Mouse (Mus musculus): ENCODE data around the gene Bub3. TPM values are rescaled to one million over a fixed set of nuclear protein-coding genes. Genes with fewer than 3 reads are reported as not detected.

Gene Bub3
- total RNA-seq, 4 experiments from 2014 or later, result 28.6 to 34.8 (median 29.3) TPM

GRCm38 (mm10) chr7:131556116-131556515 lies 3.9 kb upstream of the Bub3 start:
- DNase-seq (ENCODE audit: low spot score), result no peak

- DNase-seq (ENCODE audit: low spot score), result no peak
Measured at GRCm38 (mm10) chr7:131556541-131557271, 3.3 kb upstream of the Bub3 start.

- DNase-seq (ENCODE audit: low spot score), result no peak
Measured at GRCm38 (mm10) chr7:131557751-131558150, 2.3 kb upstream of the Bub3 start.

GRCm38 (mm10) chr7:131560697-131561042 lies 648 bp downstream of the Bub3 start:
- DNase-seq (ENCODE audit: low spot score), result no peak

- no peak for DNase-seq (ENCODE audit: low spot score)
Measured at GRCm38 (mm10) chr7:131575246-131575645, 15.2 kb downstream of the Bub3 start.

- no peak for DNase-seq (ENCODE audit: low spot score)
Measured at GRCm38 (mm10) chr7:131582178-131582577, 22.2 kb downstream of the Bub3 start.

- no peak for DNase-seq (ENCODE audit: low spot score)
Measured at GRCm38 (mm10) chr7:131585551-131585950, 25.5 kb downstream of the Bub3 start.

- DNase-seq (ENCODE audit: low spot score), result no peak
Measured at GRCm38 (mm10) chr7:131597779-131598482, 37.9 kb downstream of the Bub3 start.

- DNase-seq (ENCODE audit: low spot score), result no peak
Measured at GRCm38 (mm10) chr7:131598483-131598824, 38.4 kb downstream of the Bub3 start.

- no peak for DNase-seq (ENCODE audit: low spot score)
Measured at GRCm38 (mm10) chr7:131602106-131602505, 42.1 kb downstream of the Bub3 start.

GRCm38 (mm10) chr7:131603186-131603585 lies 43.2 kb downstream of the Bub3 start:
- no peak for DNase-seq (ENCODE audit: low spot score)

GRCm38 (mm10) chr7:131604946-131605345 lies 44.9 kb downstream of the Bub3 start:
- DNase-seq (ENCODE audit: low spot score), result no peak

- no peak for DNase-seq (ENCODE audit: low spot score)
Measured at GRCm38 (mm10) chr7:131605481-131605880, 45.5 kb downstream of the Bub3 start.

- no peak for DNase-seq (ENCODE audit: low spot score)
Measured at GRCm38 (mm10) chr7:131608049-131608448, 48.0 kb downstream of the Bub3 start.

- no peak for DNase-seq (ENCODE audit: low spot score)
Measured at GRCm38 (mm10) chr7:131609677-131610076, 49.7 kb downstream of the Bub3 start.

Other genes with a start within 250 kb of the Bub3 start
- gene Cuzd1, start 237.9 kb upstream of the Bub3 start, total RNA-seq (2022), result under 1 TPM; 0.32 to 0.88 (median 0.55) TPM
- gene Fam24b, start 230.7 kb upstream of the Bub3 start, total RNA-seq (2022), result not detected
- not detected for gene Fam24a, start 226.4 kb upstream of the Bub3 start, total RNA-seq (2022)
- gene 2310057M21Rik, start 197.5 kb upstream of the Bub3 start, total RNA-seq (2022), result 10 to 100 TPM; 11.8 to 19.8 (median 12.8) TPM
- 10 to 100 TPM; 36.8 to 58.2 (median 47.5) TPM for gene Pstk, start 189.1 kb upstream of the Bub3 start, total RNA-seq (2022)
- 10 to 100 TPM; 34.3 to 41.0 (median 36.3) TPM for gene Ikzf5, start 149.7 kb upstream of the Bub3 start, total RNA-seq (2022)
- gene Acadsb, start 149.6 kb upstream of the Bub3 start, total RNA-seq (2022), result 100 to 1,000 TPM; 230 to 262 (median 243) TPM
- gene Hmx3, start 17.4 kb upstream of the Bub3 start, total RNA-seq (2022), result not detected
- not detected for gene Hmx2, start 11.4 kb upstream of the Bub3 start, total RNA-seq (2022)